ENCODE assay signal across 23 mouse cellular contexts in genomic region chr6:56130493-56131159, GRCm38 (mm10).
DNase-seq lines count a peak whose midpoint lies in the region; ATAC-seq and TF ChIP-seq lines count a peak whose summit lies in the region.
"Had no signal": no experiment of that assay in that cellular context is flagged by ENCODE, and none has a peak within 500 bp of the region (broad histone marks: within the 10 kb centered on the region; RNA-seq: fewer than 3 reads in every experiment).

No protein-coding gene starts in this region.

- no peak overlapping the region for H3K4me3 ChIP-seq in heart, postnatal 0 days (ENCODE audit: low read depth, low read length)
- no peak overlapping the region for H3K4me3 ChIP-seq in heart, embryonic 10.5 days
- H3K4me3 ChIP-seq: forebrain, embryonic 13.5 days; heart, embryonic 12.5 days; kidney, embryonic 15.5 days; left cerebral cortex, adult 2 months; limb, embryonic 10.5 days; midbrain, embryonic 13.5 days; neural tube, embryonic 15.5 days; stomach, embryonic 15.5 days had no signal

- no peaks in the 10 kb centered on the region for H3K27me3 ChIP-seq in heart, postnatal 0 days (ENCODE audit: control insufficient read depth, insufficient read depth, low read length)
- H3K27me3 ChIP-seq in heart, embryonic 10.5 days (ENCODE audit: insufficient read depth, poor library complexity, severe bottlenecking): no peaks in the 10 kb centered on the region
- H3K27me3 ChIP-seq: forebrain, embryonic 13.5 days; heart, embryonic 12.5 days; kidney, embryonic 15.5 days; midbrain, embryonic 13.5 days; neural tube, embryonic 15.5 days; Patski; stomach, embryonic 15.5 days had no signal

- no peak for TF ChIP-seq CTCF in heart, postnatal 0 days (IDR thresholded peaks at IDR 0.05; ENCODE audit: low read depth)

- H3K4me2 ChIP-seq in heart, postnatal 0 days (ENCODE audit: low read depth, low read length): no peak overlapping the region
- H3K4me2 ChIP-seq: forebrain, embryonic 13.5 days; heart, embryonic 12.5 days; kidney, embryonic 15.5 days; midbrain, embryonic 13.5 days; neural tube, embryonic 15.5 days; stomach, embryonic 15.5 days had no signal

- 27% methylated on average over 3 of the region's 3 CpGs for WGBS in heart, postnatal 0 days
- 58% methylated on average over 3 of the region's 3 CpGs for WGBS in heart, embryonic 10.5 days

- H3K9ac ChIP-seq in heart, postnatal 0 days (replicated peaks; ENCODE audit: low read depth, low read length): no peak overlapping the region
- H3K9ac ChIP-seq: forebrain, embryonic 13.5 days; heart, embryonic 12.5 days; kidney, embryonic 15.5 days; midbrain, embryonic 13.5 days; neural tube, embryonic 15.5 days; stomach, embryonic 15.5 days had no signal

- no peak overlapping the region for H3K27ac ChIP-seq in heart, postnatal 0 days (ENCODE audit: low read depth)
- H3K27ac ChIP-seq in heart, embryonic 10.5 days: no peak overlapping the region
- H3K27ac ChIP-seq: forebrain, embryonic 13.5 days; kidney, embryonic 15.5 days; left cerebral cortex, adult 2 months; limb, embryonic 10.5 days; midbrain, embryonic 13.5 days; neural tube, embryonic 15.5 days; stomach, embryonic 15.5 days had no signal

- no peaks in the 10 kb centered on the region for H3K9me3 ChIP-seq in heart, postnatal 0 days (replicated peaks; ENCODE audit: control insufficient read depth, low read length)
- no peaks in the 10 kb centered on the region for H3K9me3 ChIP-seq in heart, embryonic 10.5 days
- H3K9me3 ChIP-seq: forebrain, embryonic 13.5 days; heart, embryonic 12.5 days; kidney, embryonic 15.5 days; limb, embryonic 10.5 days; midbrain, embryonic 13.5 days; neural tube, embryonic 15.5 days; stomach, embryonic 15.5 days had no signal

- no peak for ATAC-seq in heart, postnatal 0 days (ENCODE audit: insufficient read depth, low read depth)
- ATAC-seq: forebrain, embryonic 13.5 days; hindbrain, embryonic 16.5 days; intestine, embryonic 16.5 days; midbrain, embryonic 13.5 days; Patski had no signal

- H3K36me3 ChIP-seq in heart, postnatal 0 days (replicated peaks; ENCODE audit: control insufficient read depth, insufficient read depth, low read length): peaks cover 10% of the 10 kb centered on the region; the same call in 1 of the 2 replicates
- no peaks in the 10 kb centered on the region for H3K36me3 ChIP-seq in heart, embryonic 10.5 days
- H3K36me3 ChIP-seq: heart, embryonic 12.5 days; kidney, embryonic 15.5 days; limb, embryonic 10.5 days; midbrain, embryonic 13.5 days; neural tube, embryonic 15.5 days; stomach, embryonic 15.5 days had no signal

- H3K4me1 ChIP-seq in heart, postnatal 0 days (ENCODE audit: control insufficient read depth, insufficient read depth): no peaks in the 10 kb centered on the region
- no peaks in the 10 kb centered on the region for H3K4me1 ChIP-seq in heart, embryonic 10.5 days
- H3K4me1 ChIP-seq: forebrain, embryonic 13.5 days; kidney, embryonic 15.5 days; limb, embryonic 10.5 days; midbrain, embryonic 13.5 days; neural tube, embryonic 15.5 days; stomach, embryonic 15.5 days had no signal

- intact Hi-C loops in left cerebral cortex, postnatal 36 days (cut with DNase I): no loop called here

- DNase-seq in heart, postnatal 0 days (ENCODE audit: low spot score): peak; percentile 42
- DNase-seq in heart, embryonic 10.5 days (ENCODE audit: low spot score): no peak
- DNase-seq in Muller cell, postnatal 12 days (ENCODE audit: inconsistent ontology term): peak; percentile 78
- DNase-seq in cerebellum, adult 18-20 months: peak; percentile 30 to 40
- peak; percentile 4 for DNase-seq in layer of hippocampus, adult 9-11 months
- DNase-seq in kidney, postnatal 10 days: no peak
- no peak for DNase-seq in left cerebral cortex, postnatal 36 days (ENCODE audit: low spot score in 2 of 2)
- DNase-seq: adrenal gland, postnatal 10 days; gastrocnemius, postnatal 14 days; lung, adult 18-20 months; lung, postnatal 14 days; thymus, adult 2 months had no signal

- TF ChIP-seq EP300 in heart, postnatal 0 days (IDR thresholded peaks at IDR 0.05; ENCODE audit: low read depth): no peak

Comparison
In these comparisons a context has a peak if more than half of its experiments do, and no peak if none do; other contexts are left out.
1. DNase-seq: peak in heart, postnatal 0 days (single experiment), Muller cell, postnatal 12 days (single experiment), cerebellum, adult 18-20 months (2 of 2) and layer of hippocampus, adult 9-11 months (single experiment); none in heart, embryonic 10.5 days (single experiment), kidney, postnatal 10 days (single experiment) and left cerebral cortex, postnatal 36 days (0 of 2).